Mouse (Mus musculus): Measurements from ENCODE around the gene Mmp9.

DNA sequence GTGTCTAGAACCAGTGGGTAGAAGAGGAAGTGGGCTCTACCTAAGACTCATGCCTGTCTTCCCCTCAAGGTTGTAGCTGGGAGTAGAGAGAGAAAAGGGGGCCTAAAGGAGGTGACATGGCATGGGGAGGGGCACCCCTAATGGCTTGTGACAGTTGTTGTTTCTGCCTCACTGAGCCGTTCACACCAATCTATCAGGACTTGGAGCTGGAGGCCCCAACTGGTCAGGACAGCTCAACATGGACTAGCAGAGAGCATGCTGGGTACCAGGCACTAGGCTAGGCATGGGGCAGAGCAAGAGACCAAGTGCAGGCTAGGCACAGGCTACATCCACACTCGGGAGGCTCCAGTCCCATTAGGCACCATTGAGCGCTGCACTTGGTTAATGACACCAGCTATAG lies 50.5 kb downstream of the Mmp9 start:
- TF ChIP-seq CTCF (IDR thresholded peaks at IDR 0.05) (no peak), EP300 (IDR thresholded peaks at IDR 0.05) (no peak)
